Mouse (Mus musculus): Measurements from ENCODE around the gene 4921517D22Rik. TPM values are rescaled to one million over a fixed set of nuclear protein-coding genes. Genes with fewer than 3 reads are reported as not detected.

The 4921517D22Rik gene
- total RNA-seq, 2 experiments from 2014 or later: not detected

GRCm38 (mm10) chr13:59639368-59640177 is 54.3 kb downstream of the 4921517D22Rik start:
- intact Hi-C loops (cut with DNase I): no loop called here
- no peak for DNase-seq (ENCODE audit: low spot score)

GRCm38 (mm10) chr13:59637800-59638199 is 56.1 kb downstream of the 4921517D22Rik start:
- no peak for DNase-seq (ENCODE audit: low spot score)
- intact Hi-C loops (cut with DNase I): no loop called here

Other genes starting within 250 kb of the 4921517D22Rik start
- gene Agtpbp1, start 108.9 kb downstream of the 4921517D22Rik start, total RNA-seq (2021): 100 to 1,000 TPM; 143 to 166 TPM
- 10 to 100 TPM; 78.6 to 96.1 TPM for gene Naa35, start 108.8 kb downstream of the 4921517D22Rik start, total RNA-seq (2021)
- gene Golm1, start 18.3 kb downstream of the 4921517D22Rik start, total RNA-seq (2021): 10 to 100 TPM; 16.2 to 18.3 TPM
- not detected for gene Spata31d1a, start 16.2 kb upstream of the 4921517D22Rik start, total RNA-seq (2021)
- gene Spata31d1b, start 18.2 kb upstream of the 4921517D22Rik start, total RNA-seq (2021): not detected
- not detected for gene Spata31d1d, start 37.6 kb upstream of the 4921517D22Rik start, total RNA-seq (2021)
- not detected for gene 1700014D04Rik, start 52.6 kb upstream of the 4921517D22Rik start, total RNA-seq (2021)
- gene Isca1, start 75.7 kb upstream of the 4921517D22Rik start, total RNA-seq (2021): 100 to 1,000 TPM; 221 to 222 TPM
- gene Gm49354, start 88.1 kb upstream of the 4921517D22Rik start, total RNA-seq (2021): not detected
- 10 to 100 TPM; 41.4 to 41.9 TPM for gene Tut7, start 129.0 kb upstream of the 4921517D22Rik start, total RNA-seq (2021)